In the genomic region with DNA sequence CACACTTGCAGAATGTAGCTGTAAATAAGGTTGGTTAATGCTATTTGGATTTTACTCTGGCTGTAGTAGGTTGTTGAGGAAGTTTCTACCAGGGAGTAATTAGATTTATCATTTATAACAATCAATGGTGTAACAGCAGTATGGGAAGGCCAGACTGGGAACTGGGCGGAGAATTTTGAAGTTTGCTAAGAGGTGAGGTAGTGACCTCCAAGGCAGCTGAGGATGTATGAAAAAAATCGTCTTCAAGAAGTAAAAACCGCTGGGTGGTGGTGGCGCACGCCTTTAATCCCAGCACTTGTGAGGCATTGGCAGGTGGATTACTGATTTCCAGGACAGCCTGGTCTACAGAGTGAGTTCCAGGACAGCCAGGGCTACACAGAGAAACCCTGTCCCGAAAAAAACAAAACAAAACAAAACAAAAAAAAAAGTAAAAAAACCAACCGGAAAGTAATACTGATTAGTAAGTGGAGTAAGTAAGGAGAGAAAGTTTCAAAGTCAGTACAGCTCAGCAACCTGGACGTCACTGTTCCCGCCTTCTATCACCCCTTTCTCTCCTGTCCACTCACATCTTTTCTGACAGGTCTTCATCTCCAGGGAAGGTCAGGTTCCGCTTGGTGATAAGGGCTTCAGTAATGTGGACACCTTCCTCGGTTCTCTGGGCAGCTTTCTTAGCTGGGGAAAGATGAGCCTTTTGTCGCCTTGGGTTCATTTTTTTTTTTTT, we compare ENCODE assay signal across 8 mouse cellular contexts. TPM values are rescaled to one million over a fixed set of nuclear protein-coding genes. Genes with fewer than 3 reads are reported as not detected.
DNase-seq lines count a peak whose midpoint lies in the region; ATAC-seq and TF ChIP-seq lines count a peak whose summit lies in the region.

No protein-coding gene starts in this region.

- DNase-seq in heart, postnatal 0 days (ENCODE audit: low spot score), result no peak
- DNase-seq in heart, postnatal 25 days (ENCODE audit: low spot score), result no peak
- no peak for DNase-seq in embryonic facial prominence, embryonic 10.5 days (ENCODE audit: low spot score)
- DNase-seq in hindbrain, postnatal 0 days (ENCODE audit: low spot score), result no peak
- DNase-seq in thymus, adult 18-20 months, result no peak
- no peak for DNase-seq in lung, postnatal 4 days
- no peak for DNase-seq in left cerebral cortex, adult 11 months (ENCODE audit: low spot score)

- no peak overlapping the region for H3K9ac ChIP-seq in heart, postnatal 0 days (replicated peaks; ENCODE audit: low read depth, low read length)
- no peak overlapping the region; the same call in 1 of the 2 replicates for H3K9ac ChIP-seq in hindbrain, postnatal 0 days (replicated peaks; ENCODE audit: low read length)
- peak overlapping the region; percentile 66 for H3K9ac ChIP-seq in midbrain, embryonic 16.5 days (ENCODE audit: low read depth, low read length)

- H3K27me3 ChIP-seq in heart, postnatal 0 days (ENCODE audit: control insufficient read depth, insufficient read depth, low read length), result no peaks in the 10 kb centered on the region
- no peaks in the 10 kb centered on the region for H3K27me3 ChIP-seq in embryonic facial prominence, embryonic 10.5 days (replicated peaks; ENCODE audit: low read depth, poor library complexity, severe bottlenecking)
- no peaks in the 10 kb centered on the region for H3K27me3 ChIP-seq in hindbrain, postnatal 0 days (ENCODE audit: insufficient read depth, low read length)
- H3K27me3 ChIP-seq in midbrain, embryonic 16.5 days (ENCODE audit: control insufficient read depth, insufficient read depth, low read depth, low read length), result no peaks in the 10 kb centered on the region

- intact Hi-C loops in heart, postnatal 25 days (cut with DNase I), result no loop called here

- H3K9me3 ChIP-seq in heart, postnatal 0 days (replicated peaks; ENCODE audit: control insufficient read depth, low read length), result no peaks in the 10 kb centered on the region
- H3K9me3 ChIP-seq in embryonic facial prominence, embryonic 10.5 days, result no peaks in the 10 kb centered on the region
- no peaks in the 10 kb centered on the region for H3K9me3 ChIP-seq in hindbrain, postnatal 0 days (ENCODE audit: low read length)
- H3K9me3 ChIP-seq in midbrain, embryonic 16.5 days (replicated peaks; ENCODE audit: control insufficient read depth, low read length, poor library complexity, severe bottlenecking), result no peaks in the 10 kb centered on the region

- peak overlapping the region; percentile 89 for H3K4me2 ChIP-seq in heart, postnatal 0 days (ENCODE audit: low read depth, low read length)
- peak overlapping the region; percentile 71 for H3K4me2 ChIP-seq in hindbrain, postnatal 0 days (ENCODE audit: low read depth, low read length)
- peak overlapping the region; percentile 83 for H3K4me2 ChIP-seq in midbrain, embryonic 16.5 days (ENCODE audit: low read length)

- H3K4me3 ChIP-seq in heart, postnatal 0 days (ENCODE audit: low read depth, low read length), result peak overlapping the region; percentile 76
- peak overlapping the region; percentile 85 for H3K4me3 ChIP-seq in embryonic facial prominence, embryonic 10.5 days
- H3K4me3 ChIP-seq in hindbrain, postnatal 0 days (ENCODE audit: low read length), result peak overlapping the region; percentile 80
- H3K4me3 ChIP-seq in midbrain, embryonic 16.5 days (ENCODE audit: low read depth, low read length), result peak overlapping the region; percentile 65

- TF ChIP-seq EP300 in heart, postnatal 0 days (IDR thresholded peaks at IDR 0.05; ENCODE audit: low read depth), result no peak

- WGBS in heart, postnatal 0 days, result 43% methylated on average over 12 of the region's 12 CpGs
- 54% methylated on average over 12 of the region's 12 CpGs for WGBS in embryonic facial prominence, embryonic 10.5 days
- WGBS in hindbrain, postnatal 0 days, result 53% methylated on average over 12 of the region's 12 CpGs
- WGBS in midbrain, embryonic 16.5 days, result 52% methylated on average over 12 of the region's 12 CpGs

- H3K27ac ChIP-seq in heart, postnatal 0 days (ENCODE audit: low read depth), result no peak overlapping the region
- no peak overlapping the region for H3K27ac ChIP-seq in embryonic facial prominence, embryonic 10.5 days (replicated peaks)
- H3K27ac ChIP-seq in hindbrain, postnatal 0 days, result no peak overlapping the region
- no peak overlapping the region; the same call in 1 of the 2 replicates for H3K27ac ChIP-seq in midbrain, embryonic 16.5 days (ENCODE audit: low read length)

- ATAC-seq in heart, postnatal 0 days (ENCODE audit: insufficient read depth, low read depth), result no peak
- ATAC-seq in hindbrain, postnatal 0 days, result no peak
- no peak for ATAC-seq in midbrain, embryonic 16.5 days

- no peak for TF ChIP-seq CTCF in heart, postnatal 0 days (IDR thresholded peaks at IDR 0.05; ENCODE audit: low read depth)
- TF ChIP-seq CTCF in hindbrain, postnatal 0 days (IDR thresholded peaks at IDR 0.05; ENCODE audit: low read depth), result no peak

- peaks cover 10% of the 10 kb centered on the region for H3K4me1 ChIP-seq in heart, postnatal 0 days (ENCODE audit: control insufficient read depth, insufficient read depth)
- H3K4me1 ChIP-seq in embryonic facial prominence, embryonic 10.5 days, result peaks cover 16% of the 10 kb centered on the region
- peaks cover 5% of the 10 kb centered on the region; the same call in 1 of the 2 replicates for H3K4me1 ChIP-seq in hindbrain, postnatal 0 days (ENCODE audit: insufficient read depth, low read length)
- H3K4me1 ChIP-seq in midbrain, embryonic 16.5 days (ENCODE audit: control insufficient read depth, insufficient read depth, low read length), result peaks cover 17% of the 10 kb centered on the region

- H3K36me3 ChIP-seq in heart, postnatal 0 days (replicated peaks; ENCODE audit: control insufficient read depth, insufficient read depth, low read length), result no peaks in the 10 kb centered on the region
- H3K36me3 ChIP-seq in embryonic facial prominence, embryonic 10.5 days (replicated peaks), result peaks cover 24% of the 10 kb centered on the region
- H3K36me3 ChIP-seq in hindbrain, postnatal 0 days (ENCODE audit: insufficient read depth, low read length), result no peaks in the 10 kb centered on the region
- no peaks in the 10 kb centered on the region for H3K36me3 ChIP-seq in midbrain, embryonic 16.5 days (ENCODE audit: control insufficient read depth, insufficient read depth, low read length)

RNA-seq across cellular contexts. Expression of gene Lrrc46, which starts 0.7 kb away (rescaled TPM):
- total RNA-seq in heart, postnatal 0 days (2014; rRNA removed; ENCODE audit: low replicate concordance), result 0.80 TPM in 1 of 2 replicates, not detected in the other
- polyA plus RNA-seq in heart, postnatal 0 days (2015; fragmentation: Nextera tagmentation; extraction: Ambion mirVana), result 0.53 and 0.65 TPM in 2 replicates
- total RNA-seq in heart, postnatal 25 days (2021), result under 1 TPM in 1 of 2 experiments, not detected in 1; 0.50 TPM
- polyA plus RNA-seq in embryonic facial prominence, embryonic 10.5 days (2016; fragmentation: Nextera tagmentation; extraction: Ambion mirVana), result 1.2 TPM in 2 replicates
- total RNA-seq in hindbrain, postnatal 0 days (2014; rRNA removed), result 0.36 and 3.5 TPM in 2 replicates
- 3.5 and 4.1 TPM in 2 replicates for polyA plus RNA-seq in hindbrain, postnatal 0 days (2015; fragmentation: Nextera tagmentation; extraction: Ambion mirVana)
- 3.4 and 4.0 TPM in 2 replicates for polyA plus RNA-seq in midbrain, embryonic 16.5 days (2015; fragmentation: Nextera tagmentation; extraction: Ambion mirVana)

RNA-seq across cellular contexts. Expression of gene Mrpl10, which starts 0.9 kb away (rescaled TPM):
- 77.7 and 81.2 TPM in 2 replicates for total RNA-seq in heart, postnatal 0 days (2014; rRNA removed; ENCODE audit: low replicate concordance)
- 67.0 and 67.3 TPM in 2 replicates for polyA plus RNA-seq in heart, postnatal 0 days (2015; fragmentation: Nextera tagmentation; extraction: Ambion mirVana)
- total RNA-seq in heart, postnatal 25 days (2021), result 10 to 100 TPM; 81.0 to 85.2 TPM
- polyA plus RNA-seq in embryonic facial prominence, embryonic 10.5 days (2016; fragmentation: Nextera tagmentation; extraction: Ambion mirVana), result 86.6 and 89.9 TPM in 2 replicates
- total RNA-seq in hindbrain, postnatal 0 days (2014; rRNA removed), result 64.6 and 69.3 TPM in 2 replicates
- 64.9 and 66.6 TPM in 2 replicates for polyA plus RNA-seq in hindbrain, postnatal 0 days (2015; fragmentation: Nextera tagmentation; extraction: Ambion mirVana)
- polyA plus RNA-seq in midbrain, embryonic 16.5 days (2015; fragmentation: Nextera tagmentation; extraction: Ambion mirVana), result 58.9 and 59.1 TPM in 2 replicates

RNA-seq across cellular contexts. Expression of gene Osbpl7, which starts 10.0 kb away (rescaled TPM):
- 8.6 and 10.6 TPM in 2 replicates for total RNA-seq in heart, postnatal 0 days (2014; rRNA removed; ENCODE audit: low replicate concordance)
- 2.7 and 3.0 TPM in 2 replicates for polyA plus RNA-seq in heart, postnatal 0 days (2015; fragmentation: Nextera tagmentation; extraction: Ambion mirVana)
- total RNA-seq in heart, postnatal 25 days (2021), result 1 to 10 TPM; 5.1 to 5.5 TPM
- 9.7 and 10.0 TPM in 2 replicates for polyA plus RNA-seq in embryonic facial prominence, embryonic 10.5 days (2016; fragmentation: Nextera tagmentation; extraction: Ambion mirVana)
- 11.5 and 14.6 TPM in 2 replicates for total RNA-seq in hindbrain, postnatal 0 days (2014; rRNA removed)
- 12.5 and 13.2 TPM in 2 replicates for polyA plus RNA-seq in hindbrain, postnatal 0 days (2015; fragmentation: Nextera tagmentation; extraction: Ambion mirVana)
- polyA plus RNA-seq in midbrain, embryonic 16.5 days (2015; fragmentation: Nextera tagmentation; extraction: Ambion mirVana), result 11.9 and 12.8 TPM in 2 replicates

RNA-seq across cellular contexts. Expression of gene Scrn2, which starts 10.7 kb away (rescaled TPM):
- total RNA-seq in heart, postnatal 0 days (2014; rRNA removed; ENCODE audit: low replicate concordance), result 29.3 and 31.7 TPM in 2 replicates
- polyA plus RNA-seq in heart, postnatal 0 days (2015; fragmentation: Nextera tagmentation; extraction: Ambion mirVana), result 16.6 and 19.0 TPM in 2 replicates
- total RNA-seq in heart, postnatal 25 days (2021), result 10 to 100 TPM; 11.9 to 13.2 TPM
- 43.5 and 43.8 TPM in 2 replicates for polyA plus RNA-seq in embryonic facial prominence, embryonic 10.5 days (2016; fragmentation: Nextera tagmentation; extraction: Ambion mirVana)
- total RNA-seq in hindbrain, postnatal 0 days (2014; rRNA removed), result 10.5 and 24.0 TPM in 2 replicates
- 12.4 and 13.8 TPM in 2 replicates for polyA plus RNA-seq in hindbrain, postnatal 0 days (2015; fragmentation: Nextera tagmentation; extraction: Ambion mirVana)
- 13.7 and 16.7 TPM in 2 replicates for polyA plus RNA-seq in midbrain, embryonic 16.5 days (2015; fragmentation: Nextera tagmentation; extraction: Ambion mirVana)

RNA-seq across cellular contexts. Expression of gene Sp6, which starts 27.3 kb away (rescaled TPM):
- total RNA-seq in heart, postnatal 0 days (2014; rRNA removed; ENCODE audit: low replicate concordance), result 0.04 and 0.19 TPM in 2 replicates
- polyA plus RNA-seq in heart, postnatal 0 days (2015; fragmentation: Nextera tagmentation; extraction: Ambion mirVana), result 0.08 TPM in 1 of 2 replicates, not detected in the other
- total RNA-seq in heart, postnatal 25 days (2021), result under 1 TPM; 0.11 to 0.29 TPM
- 4.4 and 7.4 TPM in 2 replicates for polyA plus RNA-seq in embryonic facial prominence, embryonic 10.5 days (2016; fragmentation: Nextera tagmentation; extraction: Ambion mirVana)
- total RNA-seq in hindbrain, postnatal 0 days (2014; rRNA removed), result 0.18 and 0.99 TPM in 2 replicates
- 0.38 and 0.54 TPM in 2 replicates for polyA plus RNA-seq in hindbrain, postnatal 0 days (2015; fragmentation: Nextera tagmentation; extraction: Ambion mirVana)
- polyA plus RNA-seq in midbrain, embryonic 16.5 days (2015; fragmentation: Nextera tagmentation; extraction: Ambion mirVana), result 0.26 and 0.35 TPM in 2 replicates
